Mouse (Mus musculus) heart, postnatal 0 days (tissue): Measurements from ENCODE around the gene Pms1. TPM values are rescaled to one million over a fixed set of nuclear protein-coding genes. Genes with fewer than 3 reads are reported as not detected.

Experiments used
- ATAC-seq: fragments of 200-750 bp; cut with Nextera tagmentation; 2 replicates; pipeline ENCODE4 v1.8.0; 2017; ENCODE audit warnings: low read depth, moderate number of reproducible peaks, moderate library complexity; ENCODE audit not compliant: insufficient read depth
- DNase-seq: peaks from one replicate; pipeline ENCODE4 v3.0.0-alpha.2; 2016; ENCODE audit warnings: low spot score
- H3K27ac ChIP-seq: fragments of 300-500 bp; sonication (generic); 2 replicates; pipeline ENCODE4 v1.5.1; 2014; ENCODE audit warnings: low read depth, mild to moderate bottlenecking
- H3K27me3 ChIP-seq: fragments of 300-500 bp; sonication (generic); 2 replicates; pipeline ENCODE4 v1.6.1; 2014; ENCODE audit warnings: low read length, mixed read lengths; ENCODE audit not compliant: control insufficient read depth, insufficient read depth
- H3K36me3 ChIP-seq: fragments of 300-500 bp; sonication (generic); replicated peaks from 2 replicates; pipeline ENCODE4 v1.6.1; 2014; ENCODE audit warnings: low read length, mixed read lengths; ENCODE audit not compliant: control insufficient read depth, insufficient read depth
- H3K4me1 ChIP-seq: fragments of 300-500 bp; sonication (generic); 2 replicates; pipeline ENCODE4 v1.6.1; 2014; ENCODE audit warnings: antibody characterized with exemption; ENCODE audit not compliant: control insufficient read depth, insufficient read depth
- H3K4me2 ChIP-seq: fragments of 300-500 bp; sonication (generic); 2 replicates; pipeline ENCODE4 v1.6.1; 2014; ENCODE audit warnings: low read depth, mild to moderate bottlenecking, low read length, moderate library complexity
- H3K4me3 ChIP-seq: fragments of 300-500 bp; sonication (generic); 2 replicates; pipeline ENCODE4 v1.5.1; 2014; ENCODE audit warnings: low read depth, low read length
- H3K9ac ChIP-seq: fragments of 300-500 bp; sonication (generic); replicated peaks from 2 replicates; pipeline ENCODE4 v1.6.1; 2014; ENCODE audit warnings: low read depth, low read length, mixed read lengths
- H3K9me3 ChIP-seq: fragments of 300-500 bp; sonication (generic); replicated peaks from 2 replicates; pipeline ENCODE4 v1.6.1; 2016; ENCODE audit warnings: low read length; ENCODE audit not compliant: control insufficient read depth
- CTCF ChIP-seq: IDR thresholded peaks from 2 replicates; pipeline ENCODE4 v1.5.1; 2016; ENCODE audit warnings: antibody characterized with exemption, control low read depth, low read depth
- EP300 ChIP-seq: IDR thresholded peaks from 2 replicates; pipeline ENCODE4 v1.6.1; 2016; ENCODE audit warnings: antibody characterized with exemption, low read depth
- WGBS: fragments of 180-500 bp; shearing (Covaris S2); extraction: QIAGEN DNeasy Blood & Tissue Kit; methylation state at CpG from one replicate; pipeline ENCODE4 v1.1.7; 2014; 5-methylcytosine and 5-hydroxymethylcytosine counted together
- polyA plus RNA-seq: library from polyadenylated mRNA; unstranded; fragments of >200 nt; fragmentation: Nextera tagmentation; extraction: Ambion mirVana; gene quantifications from 2 replicates; pipeline ENCODE4 v1.2.1, GENCODE M21; 2015
- total RNA-seq: library from RNA; depleted of rRNA; stranded (reverse); fragments of >200 nt; gene quantifications from 2 replicates; pipeline ENCODE4 v1.2.3, GENCODE M21; 2014; ENCODE audit warnings: low replicate concordance

Pms1 gene
- total and polyA plus RNA-seq, 2 experiments from 2014 or later: 1.4 to 4.7 TPM

- DNase-seq (peak; percentile 12), ATAC-seq (no peak; the same call in 1 of the 2 replicates)
- no peak overlapping the region for H3K4me2 ChIP-seq
- H3K27ac ChIP-seq: no peak overlapping the region
- TF ChIP-seq CTCF (no peak), EP300 (no peak)
- H3K27me3 ChIP-seq: no peaks in the 10 kb centered on the region
- 0 out of 2 replicates have a peak, but pooled peaks cover 4% of the 10 kb centered on the region for H3K4me1 ChIP-seq
- H3K9me3 ChIP-seq: no peaks in the 10 kb centered on the region
- H3K9ac ChIP-seq: no peak overlapping the region
- WGBS: 49% methylated on average over 3 of the region's 3 CpGs
- H3K4me3 ChIP-seq: no peak overlapping the region
- H3K36me3 ChIP-seq: no peaks in the 10 kb centered on the region
These were observed 71.2 kb downstream of the Pms1 start for GRCm38 (mm10) chr1:53225616-53226015.

- Histone ChIP-seq H3K4me2 (no peak overlapping the region), H3K36me3 (no peaks in the 10 kb centered on the region), H3K27ac (no peak overlapping the region), H3K4me3 (no peak overlapping the region), H3K9me3 (no peaks in the 10 kb centered on the region), H3K27me3 (no peaks in the 10 kb centered on the region), H3K4me1 (0 out of 2 replicates have a peak, but pooled peaks cover 4% of the 10 kb centered on the region), H3K9ac (no peak overlapping the region)
- no peak for ATAC-seq
- WGBS: 67% methylated on average over 1 of the region's 1 CpGs
- no peak for DNase-seq
- TF ChIP-seq EP300 (no peak), CTCF (no peak)
These were observed 72.0 kb downstream of the Pms1 start for GRCm38 (mm10) chr1:53224775-53225174.

GRCm38 (mm10) chr1:53210136-53210535 lies 86.7 kb downstream of the Pms1 start:
- TF ChIP-seq CTCF (no peak), EP300 (no peak)
- H3K4me3 ChIP-seq: no peak overlapping the region
- H3K4me1 ChIP-seq: no peaks in the 10 kb centered on the region; the same call in 1 of the 2 replicates
- H3K36me3 ChIP-seq: no peaks in the 10 kb centered on the region
- H3K4me2 ChIP-seq: no peak overlapping the region
- H3K9ac ChIP-seq: no peak overlapping the region
- H3K27me3 ChIP-seq: no peaks in the 10 kb centered on the region
- DNase-seq (no peak), ATAC-seq (no peak)
- no peak overlapping the region for H3K27ac ChIP-seq
- H3K9me3 ChIP-seq: no peaks in the 10 kb centered on the region

- no peak for DNase-seq
- Histone ChIP-seq H3K4me2 (no peak overlapping the region), H3K27ac (no peak overlapping the region), H3K36me3 (no peaks in the 10 kb centered on the region), H3K9me3 (no peaks in the 10 kb centered on the region), H3K27me3 (no peaks in the 10 kb centered on the region), H3K4me3 (no peak overlapping the region), H3K4me1 (no peaks in the 10 kb centered on the region), H3K9ac (no peak overlapping the region)
- no peak for TF ChIP-seq CTCF
- no peak for TF ChIP-seq EP300
- WGBS: 64% methylated on average over 2 of the region's 2 CpGs
- ATAC-seq: no peak
These were observed 92.9 kb downstream of the Pms1 start for GRCm38 (mm10) chr1:53203902-53204301.

GRCm38 (mm10) chr1:53201630-53202199 lies 95.1 kb downstream of the Pms1 start:
- H3K9me3 ChIP-seq: no peaks in the 10 kb centered on the region
- H3K36me3 ChIP-seq: no peaks in the 10 kb centered on the region
- H3K4me1 ChIP-seq: no peaks in the 10 kb centered on the region
- TF ChIP-seq CTCF (no peak), EP300 (no peak)
- no peak overlapping the region for H3K4me3 ChIP-seq
- H3K9ac ChIP-seq: no peak overlapping the region
- no peak overlapping the region for H3K27ac ChIP-seq
- WGBS: 77% methylated on average over 2 of the region's 2 CpGs
- H3K27me3 ChIP-seq: no peaks in the 10 kb centered on the region
- no peak for ATAC-seq
- H3K4me2 ChIP-seq: no peak overlapping the region
- DNase-seq: no peak

GRCm38 (mm10) chr1:53194536-53194935 lies 102.3 kb downstream of the Pms1 start:
- TF ChIP-seq EP300 (no peak), CTCF (no peak)
- H3K4me1 ChIP-seq: no peaks in the 10 kb centered on the region
- H3K27me3 ChIP-seq: no peaks in the 10 kb centered on the region
- H3K9me3 ChIP-seq: no peaks in the 10 kb centered on the region
- ATAC-seq (no peak), DNase-seq (no peak)
- H3K36me3 ChIP-seq: 0 out of 2 replicates have a peak, but pooled peaks cover 4% of the 10 kb centered on the region
- H3K9ac ChIP-seq: no peak overlapping the region
- no peak overlapping the region for H3K4me2 ChIP-seq
- H3K27ac ChIP-seq: no peak overlapping the region
- 63% methylated on average over 3 of the region's 3 CpGs for WGBS
- H3K4me3 ChIP-seq: no peak overlapping the region
